Mouse (Mus musculus) spleen, postnatal 36 days (tissue): ENCODE measurements around the gene Ppid.

Experiments
- DNase-seq, 2 experiments: peaks; one replicate each; pipeline ENCODE4 v3.0.0; 2022; ENCODE audit warnings: low spot score in 2 of 2, mixed read lengths in 1 of 2

Gene Ppid

DNA sequence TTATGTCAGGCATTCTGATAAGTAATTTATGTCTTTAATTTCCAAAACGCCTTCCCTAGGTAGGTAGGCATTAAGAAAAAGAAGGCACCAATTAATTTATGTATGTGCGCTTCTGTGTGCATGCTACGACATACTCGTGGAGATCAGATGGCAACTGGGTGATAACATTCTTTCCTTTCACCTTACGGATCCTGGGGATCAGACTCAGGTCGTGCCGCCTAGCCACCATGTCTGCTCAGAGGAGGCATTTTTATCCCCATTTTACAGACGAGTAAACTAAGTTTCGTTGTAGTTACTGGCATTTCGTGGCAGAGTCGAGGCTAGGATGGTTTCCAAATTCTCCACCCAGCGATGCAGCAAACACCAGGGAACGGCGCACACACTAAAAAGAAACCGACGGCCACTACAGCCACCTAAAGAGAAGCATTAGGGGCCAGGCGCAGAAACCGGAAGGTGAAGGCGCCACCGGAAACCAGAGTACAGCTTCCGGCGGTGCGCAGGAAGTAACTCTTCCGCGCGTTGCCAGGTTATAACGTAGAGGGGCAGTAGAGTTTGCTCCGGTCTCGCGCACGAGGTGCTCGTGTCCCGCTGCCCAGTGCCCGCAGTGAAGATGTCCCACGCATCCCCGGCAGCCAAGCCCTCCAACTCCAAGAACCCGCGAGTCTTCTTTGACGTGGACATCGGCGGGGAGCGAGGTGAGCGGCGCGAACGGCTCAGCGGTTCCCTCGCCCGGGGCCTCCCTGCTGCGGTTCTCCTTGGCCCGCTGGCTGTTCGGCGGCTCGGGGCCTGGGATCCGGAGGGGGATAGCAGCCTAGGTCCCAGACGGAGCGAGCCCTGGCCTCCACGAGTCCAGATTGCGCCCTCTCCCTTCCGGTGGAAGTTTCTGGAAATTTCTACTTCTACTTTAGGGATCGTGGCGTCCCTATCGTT lies at the start of gene Ppid:
Gene Ppid, plus strand, starts transcription at position 480 of the 930 bp plus-strand sequence.
- peak; percentile 76 to 77 for DNase-seq

DNA sequence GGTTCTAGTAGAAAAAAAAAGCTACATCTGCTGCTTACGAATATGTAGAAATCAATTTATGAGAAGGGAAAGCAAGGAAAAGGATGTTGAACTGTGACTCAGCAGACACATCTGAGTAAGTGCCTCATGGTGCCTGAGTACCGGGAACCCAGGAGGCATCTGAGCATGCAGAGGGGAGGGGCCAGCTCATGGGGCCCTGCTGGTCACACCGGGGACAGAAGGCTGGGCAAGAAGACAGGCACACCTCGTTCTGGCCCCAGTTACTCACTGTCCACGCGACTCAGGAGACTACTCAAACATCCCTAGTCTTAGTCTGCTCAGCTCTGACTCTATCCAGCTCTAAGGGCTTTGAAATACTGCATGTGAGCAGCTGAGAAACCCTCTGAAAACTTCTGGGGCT lies 48.6 kb upstream of the Ppid start:
- no peak for DNase-seq

DNA sequence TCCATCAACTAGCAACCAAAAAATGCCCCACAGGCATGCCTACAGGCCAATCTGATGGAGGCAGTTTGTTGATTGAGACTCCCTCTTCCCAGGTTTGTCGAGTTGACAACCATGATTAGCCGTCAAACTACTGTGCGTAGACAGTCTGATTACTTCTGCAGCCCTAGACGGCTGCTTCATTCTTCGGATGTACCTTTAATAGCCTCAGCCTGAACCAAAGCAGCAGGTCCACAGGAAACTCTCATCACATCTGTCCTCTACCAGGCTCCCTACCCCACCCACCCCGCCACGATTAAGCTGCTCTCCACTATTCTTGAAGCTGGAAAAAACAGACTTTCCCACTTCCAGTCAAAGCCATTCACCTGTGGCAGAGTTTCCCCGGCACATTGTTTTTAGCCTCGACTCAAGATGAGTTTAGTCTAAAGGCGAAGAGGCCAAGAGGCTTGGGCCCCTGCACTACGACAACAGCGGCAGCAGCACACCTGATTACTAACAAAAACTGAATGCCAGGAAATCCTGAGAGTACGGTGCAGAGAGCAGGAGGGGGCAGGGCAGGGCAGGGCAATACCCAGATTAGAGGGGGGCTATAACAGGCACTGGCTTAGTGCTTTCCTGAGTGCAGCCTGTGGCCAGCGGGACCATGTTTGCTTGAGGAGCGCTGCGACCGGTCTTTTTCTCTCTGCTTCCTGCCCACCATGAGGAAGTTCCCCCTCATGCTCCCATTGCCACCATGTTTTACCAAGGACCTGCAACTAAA lies 42.3 kb upstream of the Ppid start:
- DNase-seq: no peak

DNA sequence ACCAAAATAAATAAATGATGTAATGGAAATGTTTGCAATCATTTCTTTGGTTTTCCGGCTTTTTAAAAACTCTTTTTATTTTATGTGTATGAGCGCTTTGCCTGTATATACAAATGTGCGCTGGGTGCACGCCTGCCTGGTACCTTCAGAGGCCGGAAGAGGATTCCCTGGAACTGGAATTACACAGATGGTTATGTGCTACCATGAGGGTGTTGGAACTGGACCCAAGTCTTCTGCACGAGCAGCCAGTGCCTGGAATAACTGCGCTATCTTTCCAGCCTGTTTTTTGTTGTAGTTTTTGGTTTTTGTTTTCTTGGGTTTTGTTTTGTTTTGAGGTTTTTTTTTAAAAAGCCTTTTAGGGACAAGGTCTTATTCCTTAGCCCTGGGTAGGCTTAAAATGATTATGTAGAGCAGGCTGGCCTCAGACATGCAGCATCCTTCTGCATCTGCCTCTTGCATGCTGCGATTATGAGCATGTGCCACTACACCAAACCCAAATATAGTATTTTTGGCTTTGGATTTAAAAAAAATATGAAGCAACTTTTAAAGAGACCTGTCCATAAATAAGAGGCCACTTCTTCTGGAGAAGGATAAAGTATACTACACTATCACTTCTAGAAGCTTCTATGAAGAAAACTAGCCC lies 41.3 kb upstream of the Ppid start:
- no peak for DNase-seq

DNA sequence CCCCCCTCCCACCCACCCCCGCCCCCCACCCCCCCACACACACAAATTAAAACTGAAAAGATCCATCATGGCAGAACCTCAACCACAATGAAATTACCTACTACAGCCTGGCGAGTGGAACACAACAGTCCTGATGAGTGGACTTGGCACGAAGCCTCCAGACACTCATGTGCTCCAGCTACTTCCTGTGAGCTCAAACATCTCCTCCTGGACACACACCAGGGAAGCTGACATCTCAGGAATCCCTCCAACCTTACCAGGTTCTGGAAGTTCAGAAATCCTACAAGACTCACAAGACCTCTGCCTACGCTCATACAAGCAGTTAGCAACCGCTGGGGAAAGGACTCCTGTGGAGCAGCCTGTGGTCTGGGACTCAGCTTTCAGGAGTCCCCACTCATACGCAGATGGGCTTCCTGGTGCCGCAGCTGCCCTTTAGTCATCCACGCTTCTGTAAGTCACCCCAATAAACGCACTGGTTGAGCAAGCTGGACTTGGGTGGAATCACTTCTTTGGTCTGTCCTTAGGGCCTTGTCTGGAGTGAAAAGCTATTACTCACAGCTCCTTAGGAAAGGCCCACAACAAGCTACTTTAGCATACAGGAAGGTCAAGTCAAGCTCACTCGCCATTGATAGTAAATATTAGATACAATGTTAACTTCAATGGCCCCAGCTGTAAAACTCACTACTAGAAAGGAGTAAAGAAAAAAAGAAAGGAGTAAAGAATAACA lies 39.2 kb upstream of the Ppid start:
- no peak for DNase-seq

DNA sequence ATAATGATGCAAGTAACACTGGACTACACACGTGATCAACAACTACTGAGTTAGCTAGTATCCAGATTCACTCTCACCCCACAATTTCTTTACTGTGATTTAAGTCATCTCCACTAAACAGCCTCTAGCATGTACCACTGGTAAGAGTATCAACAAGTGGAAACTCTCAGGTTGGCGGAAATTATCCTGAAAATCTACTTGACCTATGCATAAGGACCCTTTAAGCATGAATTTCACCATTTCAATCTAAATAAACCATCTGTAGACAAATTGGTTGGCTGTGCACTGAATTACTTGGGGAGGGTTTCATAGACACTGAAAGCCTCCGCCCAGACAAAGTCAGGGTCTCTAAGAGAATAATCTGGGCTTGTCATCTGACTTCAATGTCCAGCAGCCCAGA lies 37.4 kb upstream of the Ppid start:
- DNase-seq: no peak

DNA sequence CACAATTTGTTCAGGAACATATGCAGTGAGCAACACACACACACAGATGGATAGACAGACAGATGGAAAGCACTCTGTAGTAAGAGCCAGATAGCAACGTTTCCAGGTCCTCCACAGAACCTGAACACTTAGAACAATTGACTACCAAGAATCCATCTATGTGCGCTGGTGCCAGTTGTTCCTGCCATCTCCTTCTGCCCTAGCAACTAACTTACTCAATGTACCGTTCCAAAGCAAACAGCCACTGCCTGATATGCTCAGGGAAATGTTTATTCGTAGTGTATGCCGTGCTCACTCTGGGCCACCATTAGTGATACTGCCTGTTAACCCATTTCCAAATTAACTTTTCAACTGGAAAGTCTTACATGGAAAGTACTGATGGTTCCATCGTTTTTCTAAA lies 36.1 kb upstream of the Ppid start:
- DNase-seq: no peak

DNA sequence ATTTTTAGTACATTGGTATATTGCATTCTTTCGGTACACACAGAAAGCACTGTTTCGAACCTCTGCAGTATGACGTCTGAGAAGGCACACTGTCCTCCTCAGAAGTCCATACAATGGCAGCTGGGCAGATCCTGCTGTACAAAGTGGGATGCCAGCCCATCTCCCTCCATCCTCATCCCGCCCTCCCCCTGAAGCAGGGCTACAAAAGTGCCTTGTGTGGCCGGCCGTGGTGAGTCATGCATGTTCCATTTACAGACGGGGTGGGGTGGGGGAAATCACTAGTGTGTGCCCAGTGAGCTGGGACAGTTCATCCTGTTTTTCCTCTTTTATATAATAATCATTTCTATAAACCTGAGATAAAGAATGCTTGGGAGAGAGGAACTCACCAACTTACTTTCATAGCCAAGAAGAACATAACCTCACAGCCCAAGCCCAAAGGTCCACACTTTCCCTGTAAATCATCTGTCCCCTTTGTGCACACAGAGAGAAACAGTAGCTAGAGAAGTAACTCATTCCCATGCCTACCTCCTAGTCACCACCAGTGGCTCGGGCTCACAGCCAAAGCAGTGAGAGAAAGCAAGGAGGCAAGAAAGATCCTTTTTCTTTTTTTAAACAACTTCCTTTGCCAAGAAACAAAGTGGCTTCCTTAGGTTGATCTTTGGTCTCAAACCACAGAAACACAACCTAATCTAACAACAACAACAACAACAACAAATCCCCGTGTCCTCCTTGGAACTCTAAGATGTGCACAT lies 31.9 kb upstream of the Ppid start:
- DNase-seq: no peak

DNA sequence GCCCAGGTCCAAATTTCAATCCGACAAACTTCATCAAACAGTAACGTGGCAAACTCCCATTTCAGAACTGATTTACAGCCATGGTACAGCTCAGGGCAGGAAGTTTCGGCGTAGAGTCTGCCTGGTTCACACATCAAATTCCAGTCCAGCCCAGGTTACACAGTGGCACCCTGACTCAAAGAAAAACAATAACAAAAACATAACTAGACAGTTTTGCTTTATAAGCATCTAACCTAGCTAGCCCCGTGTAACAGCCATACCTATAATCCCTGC lies 31.4 kb upstream of the Ppid start:
- no peak for DNase-seq

DNA sequence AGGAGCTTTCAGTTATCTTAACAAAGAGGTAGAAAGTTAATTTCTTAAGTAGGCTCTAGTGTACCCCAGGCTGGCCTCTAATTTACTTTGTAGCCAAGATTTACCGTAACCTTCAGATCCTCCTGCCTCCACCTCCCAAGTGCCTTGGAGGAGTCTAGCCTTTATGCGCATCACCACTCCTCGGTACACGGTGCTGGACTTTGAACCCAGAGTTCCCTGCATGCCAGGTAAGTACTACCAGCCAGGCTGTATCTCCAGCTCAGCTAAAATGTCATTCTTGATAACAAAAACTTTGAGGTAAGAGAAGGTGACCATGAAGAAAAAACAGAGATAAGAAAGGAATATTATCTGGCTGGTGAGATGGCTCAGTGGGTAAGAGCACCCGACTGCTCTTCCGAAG lies 30.6 kb upstream of the Ppid start:
- no peak for DNase-seq

DNA sequence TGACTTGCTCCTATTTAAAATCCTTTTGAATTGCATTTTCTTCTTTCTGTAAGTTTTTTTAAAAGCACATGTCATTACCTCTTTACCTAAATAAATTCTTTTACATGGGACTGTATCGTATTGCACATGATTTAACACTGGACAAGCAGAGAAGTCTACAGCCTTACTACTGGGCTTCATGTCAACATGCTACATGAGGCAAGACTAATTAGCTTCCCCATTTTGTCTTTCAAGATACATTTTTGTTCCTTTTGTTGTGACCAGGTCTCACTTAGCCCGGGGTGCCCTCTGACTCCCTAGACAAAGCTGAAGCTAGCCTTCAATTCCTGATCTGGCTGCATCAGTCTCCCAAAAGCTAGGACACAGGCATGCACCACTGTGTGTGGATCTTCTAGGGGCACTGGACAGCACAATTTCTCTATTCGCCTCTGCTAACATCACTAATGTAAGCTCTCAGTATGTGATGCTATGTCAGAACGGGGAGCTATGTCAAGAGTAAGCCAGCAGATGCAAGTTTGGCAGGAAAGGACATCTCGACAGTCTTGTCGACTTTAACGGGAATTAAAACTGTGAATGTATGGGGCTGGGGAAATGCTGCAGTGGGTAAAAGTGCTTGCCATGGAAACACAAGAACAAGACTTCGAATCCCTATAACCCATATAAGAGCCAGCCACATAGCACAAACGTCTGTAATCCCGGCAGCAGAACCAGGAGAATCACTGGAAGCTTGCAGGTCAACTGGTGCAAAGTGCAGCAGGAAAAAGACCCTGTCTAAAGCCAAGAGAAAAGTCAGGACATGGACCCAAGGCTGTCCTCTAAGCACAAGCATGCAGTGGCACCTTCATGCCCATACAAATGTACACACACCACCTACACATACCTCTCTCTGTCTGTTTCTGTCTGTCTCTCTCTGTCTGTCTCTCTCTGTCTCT lies 29.1 kb upstream of the Ppid start:
- no peak for DNase-seq

DNA sequence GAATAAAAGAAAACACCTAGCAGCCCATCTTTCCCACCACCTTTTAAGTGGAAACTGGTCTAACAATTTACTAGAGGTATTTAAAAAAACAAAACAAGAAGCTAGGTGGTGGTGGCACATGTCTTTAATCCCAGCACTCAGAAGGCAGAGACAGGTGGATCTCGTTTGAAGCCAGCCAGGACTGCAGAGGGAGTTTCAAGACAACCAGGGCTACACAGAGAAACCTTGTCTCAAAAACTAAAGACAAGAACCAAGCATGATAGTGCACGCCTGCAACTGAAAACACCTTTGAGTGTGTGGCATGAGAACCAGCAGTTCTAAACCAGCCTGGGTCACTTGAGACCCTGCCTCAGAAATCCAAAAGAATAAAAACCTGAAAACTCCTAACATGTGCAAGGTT lies 27.6 kb upstream of the Ppid start:
- no peak for DNase-seq

DNA sequence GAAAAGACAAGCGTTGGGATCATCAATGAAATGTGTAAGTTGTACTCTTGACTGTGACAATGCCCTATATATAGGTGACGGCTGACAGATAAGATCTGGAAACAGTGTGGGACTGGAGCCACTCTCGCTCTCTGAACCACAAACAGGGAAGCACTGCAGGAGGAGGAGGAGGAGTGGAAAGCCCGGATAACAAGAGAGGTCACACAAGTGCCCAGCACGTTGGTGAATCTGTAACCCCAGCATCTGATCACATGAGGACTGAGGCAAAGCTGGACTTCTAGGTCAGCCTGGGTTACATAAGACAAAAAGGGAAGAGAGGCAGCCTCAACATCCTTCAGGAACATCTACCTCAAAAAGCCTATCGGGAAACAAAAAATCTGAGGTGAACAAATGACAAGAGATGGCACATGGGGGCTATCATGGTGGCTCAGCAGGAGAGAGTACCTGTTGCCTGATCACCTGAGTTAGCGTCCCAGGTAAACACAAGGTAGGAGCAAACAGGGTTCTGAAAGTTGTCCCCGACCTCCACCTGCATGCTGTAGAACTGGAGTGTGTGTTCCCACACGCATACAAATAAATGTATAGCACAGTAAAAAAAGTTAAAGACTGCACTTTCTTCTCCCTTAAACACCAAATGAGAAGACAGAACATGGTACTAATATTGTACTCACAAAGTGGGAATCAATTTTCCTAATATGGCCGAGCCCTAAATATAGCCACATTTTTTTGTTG lies 26.1 kb upstream of the Ppid start:
- no peak for DNase-seq

DNA sequence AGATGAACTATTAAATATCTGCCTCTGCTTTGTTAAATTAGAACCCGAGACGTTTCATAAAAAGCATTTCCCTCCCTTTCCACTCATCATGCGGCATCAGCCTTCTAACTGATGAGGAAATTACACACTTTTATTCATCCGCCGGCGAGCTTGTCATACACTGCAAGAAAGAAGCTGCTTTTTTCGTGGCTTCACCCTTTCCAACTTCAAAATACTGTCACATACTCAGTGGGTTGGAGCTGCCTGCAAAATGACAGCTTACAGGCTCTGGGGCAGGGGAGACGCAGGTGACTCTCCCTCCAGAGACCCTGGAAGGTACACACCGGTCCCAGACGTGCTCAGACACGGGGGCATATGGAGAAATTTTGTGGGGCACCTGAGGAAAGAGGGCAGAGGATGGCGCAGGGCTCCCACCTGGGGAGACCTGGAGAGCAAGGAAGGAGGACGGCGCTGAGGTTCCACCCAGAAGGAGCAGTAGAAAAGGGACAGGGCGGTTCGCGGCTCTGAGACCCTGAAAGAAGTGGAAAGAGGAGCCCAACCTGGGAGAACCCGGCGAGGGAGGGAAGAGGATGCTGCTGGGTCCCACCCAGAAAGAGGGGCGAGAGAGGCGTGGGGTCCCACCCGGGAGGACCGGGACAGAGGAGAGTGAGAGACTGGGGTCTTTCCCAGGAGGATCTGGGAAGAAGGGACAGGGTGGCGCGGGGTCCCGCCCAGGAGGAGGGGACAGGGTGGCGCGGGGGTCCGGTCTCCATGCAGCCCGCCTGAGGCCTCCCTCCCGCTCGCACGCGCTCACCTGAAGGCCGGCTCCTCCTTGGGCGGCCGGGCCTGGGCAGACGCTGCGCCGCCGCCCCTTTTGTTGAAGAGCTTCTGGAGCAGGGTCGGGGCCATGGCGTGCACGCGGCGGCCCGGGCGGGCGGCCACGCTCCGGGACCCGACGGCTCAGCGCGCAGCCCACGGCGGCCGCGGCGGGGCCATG lies 24.1 kb upstream of the Ppid start:
- peak; percentile 19 to 22 for DNase-seq

DNA sequence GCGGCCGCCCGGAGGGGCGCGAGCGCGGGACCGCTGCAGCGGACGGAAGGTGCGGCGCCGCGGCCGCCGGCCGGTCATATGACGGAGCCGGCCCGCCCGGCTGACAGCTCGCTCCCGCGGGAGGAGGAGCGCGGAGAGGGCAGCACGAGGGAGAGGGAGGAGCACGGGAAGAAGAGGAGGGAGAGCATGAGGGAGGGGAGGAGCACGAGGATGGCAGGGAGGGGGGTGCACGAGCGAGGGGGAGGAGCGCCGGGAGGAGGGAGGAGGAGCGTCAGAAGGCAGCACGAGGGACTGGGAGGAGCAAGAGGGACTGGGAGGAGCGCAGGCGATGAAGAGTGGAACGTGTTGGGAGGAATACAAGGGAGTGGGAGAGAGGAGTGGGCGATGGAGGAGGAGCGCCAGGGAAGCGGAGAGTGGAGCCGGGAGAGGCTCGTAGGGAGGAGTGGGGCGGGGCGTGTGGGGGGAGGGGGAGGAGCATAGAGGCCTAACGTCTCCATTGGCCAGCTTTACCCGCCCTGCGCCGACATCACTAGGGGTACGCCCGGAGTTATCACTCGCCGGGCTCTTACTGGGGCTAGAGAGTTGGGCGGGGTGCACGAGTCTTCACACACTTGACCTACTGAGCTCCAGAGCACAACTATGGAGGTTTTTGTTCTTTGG lies 23.3 kb upstream of the Ppid start, which contains the start of gene Fnip2:
Gene Fnip2, minus strand, starts transcription at position 94 of the 660 bp plus-strand sequence.
- DNase-seq: peak; percentile 79 to 83

DNA sequence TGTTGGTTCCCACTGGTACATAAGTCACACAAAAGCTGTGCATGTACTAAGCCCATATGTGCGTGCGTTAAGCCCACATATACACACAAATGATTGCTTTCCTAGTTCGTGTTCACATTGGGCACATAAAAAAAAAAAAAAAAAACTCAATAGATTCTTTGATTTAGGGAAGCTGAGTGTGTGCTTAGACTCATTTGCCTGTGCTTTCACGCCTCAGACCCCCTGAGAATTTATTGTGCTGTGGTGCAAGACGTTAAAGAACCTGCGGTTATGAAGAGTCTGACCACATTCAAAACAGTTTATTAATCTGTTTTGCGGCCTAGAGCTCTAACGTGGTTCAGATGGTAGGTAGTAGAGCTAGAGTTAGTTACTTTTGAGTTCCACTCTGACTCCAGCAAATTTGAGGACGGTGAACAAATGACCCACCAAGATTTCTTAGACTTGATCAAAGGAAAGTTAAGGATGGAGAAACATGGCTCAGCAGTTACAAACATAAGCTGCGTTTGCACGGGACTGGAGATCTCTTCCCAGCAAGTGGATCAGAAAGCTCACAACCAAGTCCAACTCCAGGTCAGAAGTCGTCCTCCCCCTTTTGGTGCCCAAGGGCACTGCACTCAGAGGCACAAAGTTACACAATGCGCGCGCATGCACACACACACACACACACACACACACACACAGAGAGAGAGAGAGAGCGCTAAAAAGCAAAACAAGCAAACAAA lies 22.4 kb upstream of the Ppid start:
- DNase-seq: peak; percentile 77 to 81

DNA sequence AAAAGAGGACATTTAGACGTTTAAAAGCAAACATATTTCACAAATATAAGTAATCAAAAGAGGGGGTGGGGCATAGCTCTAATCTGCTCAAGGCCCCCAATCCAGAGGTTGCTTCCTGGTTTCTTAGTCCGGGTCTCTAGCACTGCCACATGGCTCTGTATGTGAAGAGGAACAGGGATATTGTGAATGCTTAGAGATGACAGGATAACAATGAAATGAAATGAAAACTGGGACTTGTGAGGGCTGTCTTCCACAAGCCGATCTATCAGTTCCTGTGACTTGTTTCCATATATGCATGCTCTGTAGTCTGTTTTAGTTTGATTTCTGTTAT lies 21.8 kb upstream of the Ppid start:
- DNase-seq: no peak
